8 mouse cellular contexts compared by ENCODE assay signal in the genomic region with DNA sequence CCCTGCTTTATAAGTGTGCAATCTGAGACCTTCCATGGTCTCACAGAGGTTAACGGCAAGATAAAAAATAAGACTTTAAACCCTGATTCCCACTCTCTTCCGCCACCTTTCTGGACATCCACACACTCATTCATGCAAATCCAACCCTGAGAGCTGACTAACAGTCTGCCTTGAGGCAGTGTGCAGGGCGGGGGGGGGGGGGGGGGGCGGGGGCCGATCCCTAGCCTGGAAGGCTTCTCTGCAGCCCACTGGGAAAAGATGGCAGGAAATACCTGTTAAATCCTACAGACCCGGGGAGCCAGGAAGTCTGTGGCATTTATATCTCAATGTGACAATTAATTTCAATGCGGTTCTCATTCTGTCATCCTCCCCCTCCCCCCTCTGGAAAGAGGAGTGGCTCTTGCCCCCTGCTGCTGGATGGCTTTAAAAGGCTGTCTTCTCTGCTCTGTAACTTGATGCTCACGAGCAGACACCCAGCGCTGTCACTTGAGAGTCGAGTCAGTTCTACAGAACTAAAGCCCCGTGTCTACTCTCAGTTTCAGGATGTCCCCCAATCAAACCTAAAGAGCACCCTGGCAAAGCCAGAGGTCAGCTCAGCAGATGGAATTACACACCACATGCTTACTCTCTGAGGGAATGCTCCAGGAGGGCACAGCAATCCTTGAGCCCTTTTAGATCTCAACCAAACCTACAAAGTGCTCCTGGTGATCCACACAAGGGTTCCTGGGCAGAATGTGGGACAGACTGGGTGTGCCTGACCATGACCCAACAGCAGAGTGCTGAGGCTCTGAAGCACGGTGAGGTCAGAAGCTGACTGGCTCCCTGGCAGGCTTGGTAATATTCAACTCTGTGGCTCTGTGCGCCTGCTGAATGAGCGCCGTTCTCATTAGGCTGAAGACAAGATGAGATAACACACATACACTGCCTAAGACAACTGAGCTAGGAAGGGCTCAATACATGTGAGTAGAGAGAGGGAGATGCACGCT. TPM values are rescaled to one million over a fixed set of nuclear protein-coding genes. Genes with fewer than 3 reads are reported as not detected.
DNase-seq lines count a peak whose midpoint lies in the region; ATAC-seq lines count a peak whose summit lies in the region.

No protein-coding gene starts in this region.

- H3K9me3 ChIP-seq in forebrain, embryonic 16.5 days (ENCODE audit: control insufficient read depth, low read length): no peaks in the 10 kb centered on the region
- no peaks in the 10 kb centered on the region for H3K9me3 ChIP-seq in kidney, embryonic 15.5 days (replicated peaks)
- no peaks in the 10 kb centered on the region for H3K9me3 ChIP-seq in midbrain, embryonic 15.5 days

- peak; percentile 25 for ATAC-seq in CD4-positive, CD25-positive, alpha-beta regulatory T cell, adult 4 months
- no peak for ATAC-seq in forebrain, embryonic 16.5 days
- ATAC-seq in kidney, embryonic 15.5 days (replicated peaks; ENCODE audit: low FRiP score): peak; percentile 93
- ATAC-seq in midbrain, embryonic 15.5 days (replicated peaks): no peak

- WGBS in forebrain, embryonic 16.5 days: 24% methylated on average over 13 of the region's 16 CpGs
- 11% methylated on average over 13 of the region's 16 CpGs for WGBS in kidney, embryonic 15.5 days
- WGBS in midbrain, embryonic 15.5 days: 24% methylated on average over 14 of the region's 16 CpGs

- peaks cover 22% of the 10 kb centered on the region for H3K4me1 ChIP-seq in forebrain, embryonic 16.5 days (replicated peaks; ENCODE audit: control insufficient read depth, insufficient read depth, low read length)
- H3K4me1 ChIP-seq in kidney, embryonic 15.5 days: peaks cover 35% of the 10 kb centered on the region
- H3K4me1 ChIP-seq in midbrain, embryonic 15.5 days: peaks cover 24% of the 10 kb centered on the region

- 0 out of 2 replicates have a peak overlapping the region, but pooled peaks have one; percentile 2 for H3K4me2 ChIP-seq in forebrain, embryonic 16.5 days (ENCODE audit: low read length)
- peak overlapping the region; percentile 47 for H3K4me2 ChIP-seq in kidney, embryonic 15.5 days
- H3K4me2 ChIP-seq in midbrain, embryonic 15.5 days: peak overlapping the region; percentile 15; the same call in 1 of the 2 replicates

- no peaks in the 10 kb centered on the region for H3K36me3 ChIP-seq in forebrain, embryonic 16.5 days (ENCODE audit: control insufficient read depth, insufficient read depth)
- no peaks in the 10 kb centered on the region for H3K36me3 ChIP-seq in kidney, embryonic 15.5 days
- H3K36me3 ChIP-seq in midbrain, embryonic 15.5 days (replicated peaks): no peaks in the 10 kb centered on the region

- peak; percentile 74 for DNase-seq in adrenal gland, adult 2 months
- no peak for DNase-seq in cerebellum, adult 18-20 months
- no peak for DNase-seq in thymus, adult 18-20 months
- no peak for DNase-seq in urinary bladder, postnatal 36 days (ENCODE audit: low spot score in 2 of 2)

- no peaks in the 10 kb centered on the region for H3K27me3 ChIP-seq in forebrain, embryonic 16.5 days (replicated peaks; ENCODE audit: control insufficient read depth, insufficient read depth, low read length)
- H3K27me3 ChIP-seq in kidney, embryonic 15.5 days: no peaks in the 10 kb centered on the region
- no peaks in the 10 kb centered on the region for H3K27me3 ChIP-seq in midbrain, embryonic 15.5 days (replicated peaks)

- no peak overlapping the region for H3K4me3 ChIP-seq in forebrain, embryonic 16.5 days (replicated peaks; ENCODE audit: low read length)
- H3K4me3 ChIP-seq in kidney, embryonic 15.5 days (replicated peaks): peak overlapping the region; percentile 26
- H3K4me3 ChIP-seq in midbrain, embryonic 15.5 days: no peak overlapping the region

- H3K27ac ChIP-seq in forebrain, embryonic 16.5 days (ENCODE audit: low read length): peak overlapping the region; percentile 16
- peak overlapping the region; percentile 89 for H3K27ac ChIP-seq in kidney, embryonic 15.5 days
- H3K27ac ChIP-seq in midbrain, embryonic 15.5 days: peak overlapping the region; percentile 13; the same call in 1 of the 2 replicates

- 0 out of 2 replicates have a peak overlapping the region, but pooled peaks have one; percentile 13 for H3K9ac ChIP-seq in forebrain, embryonic 16.5 days (replicated peaks; ENCODE audit: low read depth, low read length)
- H3K9ac ChIP-seq in kidney, embryonic 15.5 days: no peak overlapping the region; the same call in 1 of the 2 replicates
- peak overlapping the region; percentile 14; the same call in 1 of the 2 replicates for H3K9ac ChIP-seq in midbrain, embryonic 15.5 days

RNA-seq across cellular contexts. Expression of a gene that starts 25.5 kb away (rescaled TPM):
- polyA plus RNA-seq in CD4-positive, CD25-positive, alpha-beta regulatory T cell, adult 4 months (2017; shearing (Covaris generic)): 1 to 10 TPM; 8.4 to 8.8 TPM
- total RNA-seq in adrenal gland, adult 2 months (2021): 1 to 10 TPM; 6.8 to 7.2 TPM
- polyA plus RNA-seq in adrenal gland, adult 2 months (2012; rRNA removed): 4.6 and 5.5 TPM in 2 replicates
- 37.4 and 40.7 TPM in 2 replicates for polyA plus RNA-seq in forebrain, embryonic 16.5 days (2015; fragmentation: Nextera tagmentation; extraction: Ambion mirVana)
- polyA plus RNA-seq in kidney, embryonic 15.5 days (2015; fragmentation: Nextera tagmentation; extraction: Ambion mirVana): 12.4 and 12.5 TPM in 2 replicates
- 66.1 and 68.0 TPM in 2 replicates for polyA plus RNA-seq in midbrain, embryonic 15.5 days (2015; fragmentation: Nextera tagmentation; extraction: Ambion mirVana)

RNA-seq across cellular contexts. Expression of a gene that starts 46.5 kb away (rescaled TPM):
- polyA plus RNA-seq in CD4-positive, CD25-positive, alpha-beta regulatory T cell, adult 4 months (2017; shearing (Covaris generic)): 10 to 100 TPM; 12.2 to 13.0 TPM
- total RNA-seq in adrenal gland, adult 2 months (2021): 10 to 100 TPM; 16.3 to 35.2 TPM
- 119 and 158 TPM in 2 replicates for polyA plus RNA-seq in adrenal gland, adult 2 months (2012; rRNA removed)
- polyA plus RNA-seq in forebrain, embryonic 16.5 days (2015; fragmentation: Nextera tagmentation; extraction: Ambion mirVana): 45.1 and 53.4 TPM in 2 replicates
- 45.7 and 58.1 TPM in 2 replicates for polyA plus RNA-seq in kidney, embryonic 15.5 days (2015; fragmentation: Nextera tagmentation; extraction: Ambion mirVana)
- 40.9 and 44.2 TPM in 2 replicates for polyA plus RNA-seq in midbrain, embryonic 15.5 days (2015; fragmentation: Nextera tagmentation; extraction: Ambion mirVana)

RNA-seq across cellular contexts. Expression of a gene that starts 52.2 kb away (rescaled TPM):
- not detected for polyA plus RNA-seq in CD4-positive, CD25-positive, alpha-beta regulatory T cell, adult 4 months (2017; shearing (Covaris generic))
- total RNA-seq in adrenal gland, adult 2 months (2021): under 1 TPM in 1 of 2 experiments, not detected in 1; 0.14 TPM
- polyA plus RNA-seq in adrenal gland, adult 2 months (2012; rRNA removed): 0.19 and 0.26 TPM in 2 replicates
- 6.6 and 7.0 TPM in 2 replicates for polyA plus RNA-seq in forebrain, embryonic 16.5 days (2015; fragmentation: Nextera tagmentation; extraction: Ambion mirVana)
- polyA plus RNA-seq in kidney, embryonic 15.5 days (2015; fragmentation: Nextera tagmentation; extraction: Ambion mirVana): 2.9 TPM in 2 replicates
- 17.4 and 20.4 TPM in 2 replicates for polyA plus RNA-seq in midbrain, embryonic 15.5 days (2015; fragmentation: Nextera tagmentation; extraction: Ambion mirVana)

Comparison
In these comparisons a context has a peak if more than half of its experiments do, and no peak if none do; other contexts are left out.
1. ATAC-seq: peak in CD4-positive, CD25-positive, alpha-beta regulatory T cell, adult 4 months (single experiment) and kidney, embryonic 15.5 days (single experiment); none in forebrain, embryonic 16.5 days (single experiment) and midbrain, embryonic 15.5 days (single experiment).
2. H3K27ac ChIP-seq: peak in every context shown above with its lines; median percentile 89 in kidney, embryonic 15.5 days; 16 in forebrain, embryonic 16.5 days; 13 in midbrain, embryonic 15.5 days.
3. Peak in every context shown above with its lines, with median percentiles within 50 percentile points of each other: H3K4me2 ChIP-seq.